Mouse (Mus musculus) megakaryocyte-erythroid progenitor cell, adult 5-6 weeks (primary cell): ENCODE measurements around the gene Chd2. TPM values are rescaled to one million over a fixed set of nuclear protein-coding genes. Genes with fewer than 3 reads are reported as not detected.

Experiments used
- ATAC-seq: replicated peaks from 2 replicates; pipeline ENCODE4 v1.8.0; 2016; ENCODE audit warnings: mild to moderate bottlenecking, inconsistent platforms; ENCODE audit not compliant: severe bottlenecking, poor library complexity, low FRiP score, low TSS enrichment
- total RNA-seq, 2 experiments: library from RNA; stranded (forward) in 1 of 2; stranded (reverse) in 1 of 2; fragments of 200-1000, 215-1000 nt in 1 of 2; fragments of >200 nt in 1 of 2; fragmentation: Nextera tagmentation in 1 of 2; gene quantifications; 2 replicates each; pipeline ENCODE4 v1.2.3; 2014 to 2017

Chd2 gene
- total RNA-seq, 2 experiments from 2014 or later: 48.8 to 101 TPM

- ATAC-seq: peak; percentile 31; the same call in 1 of the 2 replicates
Measured at GRCm38 (mm10) chr7:73568801-73569403, 27.3 kb upstream of the Chd2 start.

GRCm38 (mm10) chr7:73567754-73568161, 26.1 kb upstream of the Chd2 start:
- no peak for ATAC-seq

GRCm38 (mm10) chr7:73564131-73564530, 22.5 kb upstream of the Chd2 start:
- ATAC-seq: no peak

GRCm38 (mm10) chr7:73561492-73562055, 19.9 kb upstream of the Chd2 start:
- ATAC-seq: no peak

GRCm38 (mm10) chr7:73560811-73561210, 19.2 kb upstream of the Chd2 start:
- ATAC-seq: no peak

GRCm38 (mm10) chr7:73559853-73560190, 18.2 kb upstream of the Chd2 start:
- ATAC-seq: no peak

- no peak for ATAC-seq
Measured at GRCm38 (mm10) chr7:73559170-73559852, 17.7 kb upstream of the Chd2 start.

DNA sequence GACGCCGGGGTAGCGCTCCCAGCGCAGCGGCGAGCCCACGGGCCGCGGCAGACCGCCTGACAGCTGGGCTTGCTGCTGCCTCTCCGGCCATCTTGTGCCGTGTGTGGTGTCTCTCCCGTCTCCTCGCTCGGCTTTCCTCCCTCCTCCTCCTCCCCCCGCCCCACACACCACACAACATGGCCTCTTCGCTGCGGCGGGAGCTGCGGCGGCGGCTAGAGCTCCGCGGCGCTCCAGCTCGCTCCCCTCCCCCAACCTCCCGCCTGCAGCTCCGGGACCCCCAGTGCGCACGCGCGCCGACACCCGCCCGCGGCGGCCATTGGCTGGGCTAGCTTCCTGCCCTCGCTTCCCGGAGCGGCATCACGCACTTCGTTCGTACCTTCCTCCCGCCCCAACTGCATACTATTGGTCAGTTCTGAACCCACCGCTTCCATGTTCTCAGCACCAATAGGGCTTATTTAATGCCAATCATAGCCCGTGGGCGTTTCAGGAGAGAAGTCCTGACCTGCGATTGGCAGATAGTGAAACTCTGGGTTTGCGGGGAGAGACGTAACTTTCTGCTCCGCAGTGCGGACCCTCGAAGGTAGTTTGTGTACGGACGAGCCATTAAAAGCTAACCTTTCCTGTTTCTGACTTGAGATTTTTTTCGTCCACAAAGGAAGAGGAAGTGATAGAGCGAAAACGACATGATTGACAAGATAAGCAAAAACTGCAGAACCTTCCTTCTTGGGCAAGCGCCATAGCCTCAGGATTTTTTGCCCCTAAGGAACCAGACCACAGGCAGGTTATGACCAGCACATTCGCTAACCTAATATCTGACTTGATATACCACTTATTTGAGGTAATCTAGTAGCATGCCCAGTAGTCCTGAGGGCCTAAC, 16.9 kb upstream of the Chd2 start:
- ATAC-seq: peak; percentile 95

DNA sequence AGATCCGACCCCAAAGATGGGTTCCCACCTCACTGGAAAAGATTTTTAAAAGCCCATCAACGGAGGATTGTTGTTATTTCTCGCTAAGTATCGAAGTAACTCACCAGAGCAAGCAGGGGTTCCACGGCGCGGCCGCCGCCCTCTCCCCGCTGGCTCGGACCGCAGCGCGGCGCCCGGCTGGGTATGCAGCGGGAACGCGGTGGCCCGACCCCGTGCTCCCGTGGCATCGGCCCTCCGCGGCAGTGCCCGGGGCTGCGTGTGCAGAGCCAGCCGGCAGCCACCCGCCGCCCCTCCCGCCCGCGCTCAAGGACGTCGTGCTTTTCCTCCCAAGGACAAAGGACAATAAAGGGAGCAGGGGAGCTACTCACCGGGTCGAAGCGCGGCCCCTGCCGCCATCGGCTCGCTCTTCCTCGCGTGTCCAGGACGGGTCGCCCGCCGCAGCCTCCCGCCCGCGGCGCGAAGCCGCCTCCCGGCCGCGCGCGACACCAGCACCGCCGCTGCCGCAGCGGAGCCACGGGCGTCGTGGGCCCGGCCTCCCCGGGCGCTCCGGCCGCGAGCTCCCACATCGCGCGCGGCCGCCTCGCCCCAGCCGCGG, 16.1 kb upstream of the Chd2 start:
- no peak for ATAC-seq

- no peak for ATAC-seq
Measured at GRCm38 (mm10) chr7:73556688-73557667, 15.3 kb upstream of the Chd2 start.

DNA sequence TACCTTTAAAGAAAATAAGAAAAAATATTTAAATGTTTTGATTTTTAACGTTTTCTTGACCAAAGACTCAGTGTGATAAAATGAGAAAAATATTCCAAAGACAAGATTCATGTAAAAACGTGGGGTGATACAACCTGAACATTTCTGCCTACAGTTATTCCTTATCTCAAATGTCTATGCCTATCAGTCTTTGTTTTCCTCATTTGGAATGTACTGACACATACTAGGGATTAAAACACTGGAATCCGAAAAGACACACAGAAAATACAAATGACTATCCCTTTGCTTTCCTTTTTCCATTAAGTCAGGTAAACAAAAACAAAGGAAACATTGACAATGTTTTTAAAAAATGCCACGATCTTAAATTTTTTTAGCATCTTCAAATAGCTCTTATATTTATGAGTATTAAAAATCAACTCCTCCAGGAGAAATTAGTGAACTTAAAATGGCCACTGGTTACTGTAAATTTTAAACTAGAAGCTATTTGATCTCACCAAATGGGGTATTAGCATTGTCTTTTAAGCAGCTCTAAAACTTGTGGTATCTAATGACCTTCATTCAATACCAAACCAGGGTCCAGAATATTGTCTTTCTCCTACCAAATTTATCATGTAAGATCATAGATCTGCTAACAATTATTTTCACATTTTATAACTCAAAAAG, 14.4 kb upstream of the Chd2 start:
- ATAC-seq: no peak

DNA sequence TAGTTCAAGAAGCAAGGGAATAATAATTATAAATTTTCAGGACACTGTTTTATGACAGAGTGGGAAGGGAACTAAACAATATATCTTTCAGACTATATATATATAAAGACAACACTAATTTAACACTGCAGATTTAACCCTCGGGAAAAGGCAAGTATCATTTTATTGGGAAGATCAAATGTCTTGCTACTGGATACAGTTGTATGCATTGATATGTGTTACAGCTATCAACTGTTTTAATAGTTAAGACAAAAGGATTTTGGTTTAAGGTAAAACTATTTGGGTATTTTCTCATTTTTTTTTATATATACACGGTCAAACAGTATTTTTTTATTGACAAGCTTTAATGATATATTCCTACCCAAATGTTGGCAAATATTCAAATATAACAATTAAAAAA, 13.2 kb upstream of the Chd2 start:
- ATAC-seq: no peak

GRCm38 (mm10) chr7:73553160-73553559, 11.5 kb upstream of the Chd2 start:
- ATAC-seq: no peak

DNA sequence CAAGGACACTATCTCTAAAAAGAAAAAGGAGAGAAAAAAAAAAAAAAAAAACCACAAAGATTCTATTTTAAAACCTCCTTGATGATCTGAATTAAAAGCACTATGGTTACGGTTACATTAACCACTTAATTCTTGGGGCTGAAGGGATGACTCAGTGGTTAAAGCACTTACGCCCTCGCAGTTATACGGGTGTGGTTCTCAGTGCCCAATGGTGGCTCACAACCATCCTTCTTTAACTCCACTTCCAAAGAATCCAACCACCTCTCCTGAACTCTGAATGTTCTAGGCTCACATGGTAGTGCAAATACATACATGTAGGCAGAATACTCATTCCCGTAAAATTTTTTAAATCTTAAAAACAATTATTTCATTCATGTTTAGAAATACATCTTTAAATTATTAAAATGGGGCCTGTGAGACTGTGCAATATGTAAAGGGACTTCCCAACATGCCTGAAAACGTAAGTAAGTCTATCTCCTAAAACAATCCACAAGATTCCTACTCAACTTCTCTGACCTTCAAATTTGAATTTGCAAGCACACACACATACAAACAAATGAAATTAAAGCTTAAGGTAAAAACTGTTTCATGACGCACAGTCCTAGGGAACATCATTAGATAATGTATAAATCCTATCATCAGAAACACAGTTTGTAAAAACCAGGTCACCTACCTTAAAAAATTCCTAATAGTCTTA, 10.6 kb upstream of the Chd2 start:
- ATAC-seq: peak; percentile 56; the same call in 1 of the 2 replicates

DNA sequence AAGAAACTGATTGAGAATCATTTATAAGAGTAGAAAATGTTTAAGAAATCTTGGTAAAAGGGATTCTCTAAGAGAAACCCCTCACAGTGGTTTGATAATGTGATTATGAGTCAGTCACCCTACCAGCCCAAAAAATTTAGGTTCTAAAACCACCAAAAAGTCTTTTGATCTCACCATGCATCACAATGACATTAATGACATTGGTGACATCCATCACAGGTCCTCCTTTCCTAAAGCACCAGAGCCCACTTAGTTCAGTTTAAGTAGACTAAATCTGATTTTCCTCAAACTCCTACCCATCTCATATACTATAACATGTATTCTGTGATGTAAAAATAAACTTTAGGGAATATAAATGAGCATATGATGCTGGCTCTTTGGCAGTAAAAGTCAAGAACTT, 9.7 kb upstream of the Chd2 start:
- no peak for ATAC-seq

GRCm38 (mm10) chr7:73548051-73548450, 6.4 kb upstream of the Chd2 start:
- ATAC-seq: no peak
